Mouse (Mus musculus) lung, embryonic 14.5 days (tissue): ENCODE data around the gene Cep78. TPM values are rescaled to one million over a fixed set of nuclear protein-coding genes. Genes with fewer than 3 reads are reported as not detected.

Experiments
- ATAC-seq: fragments of 200-750 bp; cut with Nextera tagmentation; 2 replicates; pipeline ENCODE4 v1.8.0; 2017; ENCODE audit warnings: mild to moderate bottlenecking, moderate TSS enrichment, moderate library complexity; ENCODE audit not compliant: insufficient read depth
- DNase-seq: peaks from one replicate; pipeline ENCODE4 v3.0.0-alpha.2; 2015
- H3K27ac ChIP-seq: fragments of 300-500 bp; sonication (generic); 2 replicates; pipeline ENCODE4 v1.5.1; 2014; ENCODE audit warnings: low read depth, mild to moderate bottlenecking, moderate library complexity
- H3K27me3 ChIP-seq: fragments of 300-500 bp; sonication (generic); 2 replicates; pipeline ENCODE4 v1.6.1; 2014; ENCODE audit warnings: low read length, control low read depth; ENCODE audit not compliant: insufficient read depth
- H3K36me3 ChIP-seq: fragments of 300-500 bp; sonication (generic); 2 replicates; pipeline ENCODE4 v1.6.1; 2014; ENCODE audit warnings: control low read depth; ENCODE audit not compliant: insufficient read depth
- H3K4me1 ChIP-seq: fragments of 300-500 bp; sonication (generic); 2 replicates; pipeline ENCODE4 v1.6.1; 2014; ENCODE audit warnings: antibody characterized with exemption, control low read depth; ENCODE audit not compliant: insufficient read depth
- H3K4me2 ChIP-seq: fragments of 300-500 bp; sonication (generic); 2 replicates; pipeline ENCODE4 v1.6.1; 2014; ENCODE audit warnings: mild to moderate bottlenecking
- H3K4me3 ChIP-seq: fragments of 300-500 bp; sonication (generic); 2 replicates; pipeline ENCODE4 v1.5.1; 2014; ENCODE audit warnings: low read depth, low read length
- H3K9ac ChIP-seq: fragments of 300-500 bp; sonication (generic); 2 replicates; pipeline ENCODE4 v1.6.1; 2014
- H3K9me3 ChIP-seq: fragments of 300-500 bp; sonication (generic); 2 replicates; pipeline ENCODE4 v1.6.1; 2016; ENCODE audit warnings: low read depth, low read length, control low read depth
- CTCF ChIP-seq: IDR thresholded peaks from 2 replicates; pipeline ENCODE4 v1.5.1; 2016; ENCODE audit warnings: antibody characterized with exemption, low read depth
- WGBS: fragments of 180-500 bp; shearing (Covaris S2); extraction: QIAGEN DNeasy Blood & Tissue Kit; methylation state at CpG from one replicate; pipeline ENCODE4 v1.1.7; 2014; 5-methylcytosine and 5-hydroxymethylcytosine counted together
- polyA plus RNA-seq: library from polyadenylated mRNA; unstranded; fragments of >200 nt; fragmentation: Nextera tagmentation; extraction: Ambion mirVana; gene quantifications from 2 replicates; pipeline ENCODE4 v1.2.1, GENCODE M21; 2014

The Cep78 gene
- polyA plus RNA-seq, 1 experiment from 2014 or later = 36.1 TPM

GRCm38 (mm10) chr19:15947237-15947636 lies 37.6 kb downstream of the Cep78 start, which contains the start of gene Psat1:
Gene Psat1 (minus strand): TSS chr19:15947337.
- H3K27ac ChIP-seq = no peak within 1 kb of the TSS
- no peak within 1 kb of the TSS for H3K4me3 ChIP-seq
- H3K9me3 ChIP-seq = no peaks in the 10 kb centered on the region
- no peak for TF ChIP-seq CTCF
- no peaks in the 10 kb centered on the region for H3K27me3 ChIP-seq
- no peak within 1 kb of the TSS for H3K9ac ChIP-seq
- H3K36me3 ChIP-seq = no peaks in the 10 kb centered on the region
- 69% methylated on average over 7 of the region's 7 CpGs for WGBS
- H3K4me2 ChIP-seq = no peak within 1 kb of the TSS
- no peak for ATAC-seq
- DNase-seq = no peak
- no peaks in the 10 kb centered on the region for H3K4me1 ChIP-seq

- Histone ChIP-seq H3K27me3 (no peaks in the 10 kb centered on the region), H3K4me3 (no peak overlapping the region), H3K4me1 (no peaks in the 10 kb centered on the region), H3K27ac (no peak overlapping the region), H3K9ac (no peak overlapping the region), H3K36me3 (no peaks in the 10 kb centered on the region), H3K9me3 (no peaks in the 10 kb centered on the region), H3K4me2 (no peak overlapping the region)
- DNase-seq (no peak), ATAC-seq (peak; percentile 70; the same call in 1 of the 2 replicates)
- 61% methylated on average over 10 of the region's 10 CpGs for WGBS
- no peak for TF ChIP-seq CTCF
These were observed 38.1 kb downstream of the Cep78 start for GRCm38 (mm10) chr19:15946663-15947062.

- ATAC-seq (no peak), DNase-seq (no peak)
- Histone ChIP-seq H3K4me2 (no peak overlapping the region), H3K9me3 (no peaks in the 10 kb centered on the region), H3K36me3 (no peaks in the 10 kb centered on the region), H3K4me3 (no peak overlapping the region), H3K9ac (no peak overlapping the region), H3K4me1 (no peaks in the 10 kb centered on the region), H3K27me3 (no peaks in the 10 kb centered on the region), H3K27ac (no peak overlapping the region)
- WGBS = 81% methylated on average over 7 of the region's 7 CpGs
- TF ChIP-seq CTCF = no peak
These were observed 41.7 kb downstream of the Cep78 start for GRCm38 (mm10) chr19:15943117-15943423.

- H3K9me3 ChIP-seq = no peaks in the 10 kb centered on the region
- whole genome bisulfite sequencing = 65% methylated on average over 11 of the region's 11 CpGs
- no peak overlapping the region for H3K4me2 ChIP-seq
- no peak overlapping the region for H3K9ac ChIP-seq
- no peak overlapping the region for H3K4me3 ChIP-seq
- ATAC-seq (0 out of 2 replicates have a peak, but pooled peaks have one; percentile 14), DNase-seq (peak; percentile 54)
- H3K27me3 ChIP-seq = no peaks in the 10 kb centered on the region
- no peaks in the 10 kb centered on the region for H3K4me1 ChIP-seq
- no peak overlapping the region for H3K27ac ChIP-seq
- no peak for TF ChIP-seq CTCF
- no peaks in the 10 kb centered on the region for H3K36me3 ChIP-seq
These were observed 42.2 kb downstream of the Cep78 start for GRCm38 (mm10) chr19:15942421-15943116.

- Histone ChIP-seq H3K27me3 (no peaks in the 10 kb centered on the region), H3K4me1 (no peaks in the 10 kb centered on the region), H3K4me3 (no peak overlapping the region), H3K36me3 (no peaks in the 10 kb centered on the region), H3K9ac (no peak overlapping the region), H3K27ac (peak overlapping the region; percentile 70), H3K4me2 (0 out of 2 replicates have a peak overlapping the region, but pooled peaks have one; percentile 10), H3K9me3 (no peaks in the 10 kb centered on the region)
- no peak for TF ChIP-seq CTCF
- ATAC-seq = peak; percentile 82
- DNase-seq = peak; percentile 53
- 47% methylated on average over 8 of the region's 8 CpGs for WGBS
These were observed 43.4 kb downstream of the Cep78 start for GRCm38 (mm10) chr19:15941399-15941798.

- no peak for TF ChIP-seq CTCF
- Histone ChIP-seq H3K4me2 (peak overlapping the region; percentile 95), H3K4me1 (0 out of 2 replicates have a peak, but pooled peaks cover 2% of the 10 kb centered on the region), H3K9ac (peak overlapping the region; percentile 27), H3K36me3 (peaks cover 3% of the 10 kb centered on the region), H3K27me3 (no peaks in the 10 kb centered on the region), H3K9me3 (no peaks in the 10 kb centered on the region), H3K4me3 (peak overlapping the region; percentile 77), H3K27ac (peak overlapping the region; percentile 96)
- WGBS = 1% methylated on average over 4 of the region's 4 CpGs
- DNase-seq (peak; percentile 96), ATAC-seq (peak; percentile 76)
These were observed 59.1 kb downstream of the Cep78 start for GRCm38 (mm10) chr19:15925719-15926045.

- TF ChIP-seq CTCF = no peak
- Histone ChIP-seq H3K4me3 (peak overlapping the region; percentile 77), H3K4me1 (0 out of 2 replicates have a peak, but pooled peaks cover 2% of the 10 kb centered on the region), H3K27ac (peak overlapping the region; percentile 96), H3K9ac (peak overlapping the region; percentile 69), H3K27me3 (no peaks in the 10 kb centered on the region), H3K36me3 (peaks cover 7% of the 10 kb centered on the region), H3K4me2 (peak overlapping the region; percentile 95), H3K9me3 (no peaks in the 10 kb centered on the region)
- DNase-seq (peak; percentile 96), ATAC-seq (peak; percentile 97)
- WGBS = 3% methylated on average over 43 of the region's 43 CpGs
These were observed 59.7 kb downstream of the Cep78 start for GRCm38 (mm10) chr19:15924866-15925718.
